Mouse (Mus musculus): ENCODE measurements around the gene Msh4.

DNA sequence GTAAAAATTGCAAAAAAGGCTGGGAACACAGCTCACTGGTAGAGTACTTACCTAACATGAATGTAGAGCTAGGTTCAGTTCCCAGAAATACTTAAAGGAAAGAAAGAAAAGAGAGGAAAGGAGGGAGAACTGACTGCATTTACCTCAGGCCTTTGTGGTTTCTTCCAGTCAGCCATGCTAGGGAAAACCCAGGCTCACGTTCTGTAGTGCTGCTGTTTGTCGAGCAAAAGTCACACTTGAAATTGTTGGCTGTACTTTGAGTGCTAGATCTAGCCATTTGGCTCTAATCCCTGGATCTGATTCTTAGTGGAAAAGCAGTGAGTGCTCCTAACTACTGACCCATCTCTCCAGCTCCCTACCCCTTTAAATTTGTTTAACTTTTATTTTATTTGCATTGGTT lies 42.2 kb upstream of the Msh4 start:
- TF ChIP-seq EP300 (IDR thresholded peaks at IDR 0.05; ENCODE audit: low read depth) (no peak), CTCF (IDR thresholded peaks at IDR 0.05; ENCODE audit: low read depth) (no peak)
